24 mouse cellular contexts compared by ENCODE assay signal in genomic region chr8:124735371-124735911, GRCm38 (mm10). TPM values are rescaled to one million over a fixed set of nuclear protein-coding genes. Genes with fewer than 3 reads are reported as not detected.
"Had no signal": no experiment of that assay in that cellular context is flagged by ENCODE, and none has a peak within 500 bp of the region (broad histone marks: within the 10 kb centered on the region; RNA-seq: fewer than 3 reads in every experiment).

No protein-coding gene starts in this region.

- H3K9ac ChIP-seq: liver, postnatal 0 days; lung, embryonic 15.5 days; midbrain, embryonic 12.5 days; neural tube, embryonic 13.5 days; neural tube, embryonic 15.5 days had no signal

- H3K27ac ChIP-seq: lung, embryonic 15.5 days; macrophage; midbrain, embryonic 10.5 days; midbrain, embryonic 12.5 days; neural tube, embryonic 13.5 days; neural tube, embryonic 15.5 days had no signal

- H3K9me3 ChIP-seq: lung, embryonic 15.5 days; midbrain, embryonic 10.5 days; midbrain, embryonic 12.5 days; neural tube, embryonic 13.5 days; neural tube, embryonic 15.5 days had no signal

- H3K27me3 ChIP-seq: lung, embryonic 15.5 days; megakaryocyte, embryonic 14.5 days; midbrain, embryonic 12.5 days; neural tube, embryonic 13.5 days; neural tube, embryonic 15.5 days had no signal

- H3K4me3 ChIP-seq: lung, embryonic 15.5 days; megakaryocyte, embryonic 14.5 days; midbrain, embryonic 10.5 days; midbrain, embryonic 12.5 days; myocyte; neural tube, embryonic 13.5 days; neural tube, embryonic 15.5 days had no signal

- ATAC-seq: liver, postnatal 0 days; lung, postnatal 0 days; midbrain, embryonic 16.5 days had no signal

- H3K4me1 ChIP-seq: lung, embryonic 15.5 days; midbrain, embryonic 10.5 days; midbrain, embryonic 12.5 days; neural tube, embryonic 13.5 days; neural tube, embryonic 15.5 days had no signal

- H3K4me2 ChIP-seq: lung, embryonic 15.5 days; midbrain, embryonic 12.5 days; neural tube, embryonic 13.5 days; neural tube, embryonic 15.5 days had no signal

- DNase-seq: liver, postnatal 0 days; lung, adult 2 months; lung, postnatal 14 days; lung, postnatal 36 days; midbrain, embryonic 14.5 days; retina, postnatal 1 day; right cerebral cortex, adult 18-20 months; right cerebral cortex, postnatal 25 days; right cerebral cortex, postnatal 4 days; spleen, adult 18-20 months; thymus, adult 2 months; thymus, postnatal 25 days; thymus, postnatal 4 days had no signal

RNA-seq across cellular contexts. Expression of gene Fam89a, which starts 16.2 kb away (rescaled TPM):
- total RNA-seq: megakaryocyte progenitor cell, adult 5-6 weeks had no signal
- polyA plus RNA-seq: macrophage had no signal

RNA-seq across cellular contexts. Expression of gene Trim67, which starts 57.5 kb away (rescaled TPM):
- total RNA-seq: megakaryocyte progenitor cell, adult 5-6 weeks had no signal
- polyA plus RNA-seq: macrophage had no signal
